Mouse (Mus musculus) forebrain, embryonic 13.5 days (tissue): ENCODE measurements around the gene Rps17. TPM values are rescaled to one million over a fixed set of nuclear protein-coding genes. Genes with fewer than 3 reads are reported as not detected.

Experiments used
- ATAC-seq: fragments of 200-750 bp; cut with Nextera tagmentation; 2 replicates; pipeline ENCODE4 v1.8.0; 2017
- H3K27ac ChIP-seq: fragments of 300-500 bp; sonication (generic); 2 replicates; pipeline ENCODE4 v1.5.1; 2015; ENCODE audit warnings: inconsistent platforms, mild to moderate bottlenecking, moderate library complexity
- H3K27me3 ChIP-seq: fragments of 300-500 bp; sonication (generic); 2 replicates; pipeline ENCODE4 v1.6.1; 2015; ENCODE audit warnings: mild to moderate bottlenecking, inconsistent platforms
- H3K36me3 ChIP-seq: fragments of 300-500 bp; sonication (generic); 2 replicates; pipeline ENCODE4 v1.6.1; 2015; ENCODE audit warnings: mild to moderate bottlenecking, inconsistent platforms; ENCODE audit not compliant: poor library complexity, severe bottlenecking
- H3K4me1 ChIP-seq: fragments of 300-500 bp; sonication (generic); 2 replicates; pipeline ENCODE4 v1.6.1; 2015; ENCODE audit warnings: inconsistent platforms
- H3K4me2 ChIP-seq: fragments of 300-500 bp; sonication (generic); 2 replicates; pipeline ENCODE4 v1.6.1; 2015; ENCODE audit warnings: inconsistent platforms, mild to moderate bottlenecking, moderate library complexity
- H3K4me3 ChIP-seq: fragments of 300-500 bp; sonication (generic); 2 replicates; pipeline ENCODE4 v1.5.1; 2015; ENCODE audit warnings: mild to moderate bottlenecking, inconsistent platforms
- H3K9ac ChIP-seq: fragments of 300-500 bp; sonication (generic); 2 replicates; pipeline ENCODE4 v1.6.1; 2015; ENCODE audit warnings: mild to moderate bottlenecking, inconsistent platforms
- H3K9me3 ChIP-seq: fragments of 300-500 bp; sonication (generic); replicated peaks from 2 replicates; pipeline ENCODE4 v1.6.1; 2016; ENCODE audit warnings: inconsistent platforms
- WGBS: fragments of 180-500 bp; shearing (Covaris S2); methylation state at CpG from one replicate; pipeline ENCODE4 v1.1.7; 2015; 5-methylcytosine and 5-hydroxymethylcytosine counted together
- polyA plus RNA-seq: library from polyadenylated mRNA; unstranded; fragments of >200 nt; fragmentation: Nextera tagmentation; extraction: Ambion mirVana; gene quantifications from 2 replicates; pipeline ENCODE4 v1.2.1, GENCODE M21; 2015

The Rps17 gene
- polyA plus RNA-seq, 1 experiment from 2014 or later, result 1,034 TPM

DNA sequence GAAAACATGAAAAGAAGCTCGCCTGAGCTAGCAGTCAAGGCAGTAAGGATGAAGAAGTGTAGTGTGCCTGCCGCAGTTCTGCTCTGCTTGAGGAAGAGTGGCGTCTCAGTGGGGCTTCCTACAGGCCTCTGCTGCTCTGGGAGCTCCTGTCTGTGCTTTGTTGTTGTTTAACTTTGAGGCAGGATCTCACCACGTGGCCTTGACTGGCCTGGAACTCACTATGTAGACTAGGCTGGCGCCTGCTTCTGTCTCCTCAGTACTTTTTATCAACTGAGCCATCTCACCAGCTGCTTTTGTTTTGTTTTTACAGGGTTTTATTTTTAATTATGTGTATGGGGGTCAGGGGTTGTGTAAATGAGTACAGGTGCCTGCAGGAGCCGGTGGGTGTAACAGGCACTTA lies 46.8 kb downstream of the Rps17 start:
- Histone ChIP-seq H3K9me3 (no peaks in the 10 kb centered on the region), H3K27me3 (no peaks in the 10 kb centered on the region), H3K36me3 (no peaks in the 10 kb centered on the region), H3K4me2 (no peak overlapping the region), H3K4me1 (peaks cover 6% of the 10 kb centered on the region; the same call in 1 of the 2 replicates), H3K27ac (no peak overlapping the region), H3K4me3 (no peak overlapping the region), H3K9ac (no peak overlapping the region)
- WGBS, result 40% methylated on average over 6 of the region's 6 CpGs
- ATAC-seq, result no peak

- H3K9me3 ChIP-seq, result no peaks in the 10 kb centered on the region
- no peaks in the 10 kb centered on the region for H3K36me3 ChIP-seq
- no peaks in the 10 kb centered on the region for H3K27me3 ChIP-seq
- no peaks in the 10 kb centered on the region for H3K4me1 ChIP-seq
- no peak overlapping the region for H3K4me2 ChIP-seq
- no peak overlapping the region for H3K4me3 ChIP-seq
- WGBS, result 91% methylated on average over 2 of the region's 2 CpGs
- no peak overlapping the region for H3K27ac ChIP-seq
- ATAC-seq, result no peak
- no peak overlapping the region for H3K9ac ChIP-seq
Measured at GRCm38 (mm10) chr7:81295169-81295568, 49.9 kb downstream of the Rps17 start.

Other genes with a start within 250 kb of the Rps17 start
- not detected in 2 replicates for gene Slc28a1, start 230.5 kb downstream of the Rps17 start, polyA plus RNA-seq
- gene Pde8a, start 131.7 kb downstream of the Rps17 start, polyA plus RNA-seq, result 1.5 and 1.9 TPM in 2 replicates
- gene Cpeb1, start 110.2 kb upstream of the Rps17 start, polyA plus RNA-seq, result 0.87 and 1.0 TPM in 2 replicates
- gene Ap3b2, start 148.7 kb upstream of the Rps17 start, polyA plus RNA-seq, result 71.6 and 80.6 TPM in 2 replicates
- not detected in 2 replicates for gene BC048679, start 153.0 kb upstream of the Rps17 start, polyA plus RNA-seq
- 0.10 TPM in 2 replicates for gene Fsd2, start 221.7 kb upstream of the Rps17 start, polyA plus RNA-seq
- 4.1 and 4.5 TPM in 2 replicates for gene Whamm, start 226.0 kb upstream of the Rps17 start, polyA plus RNA-seq